Mouse (Mus musculus) heart, postnatal 10 days (tissue): ENCODE results near the gene Srrm3. TPM values are rescaled to one million over a fixed set of nuclear protein-coding genes. Genes with fewer than 3 reads are reported as not detected.

Source experiments
- DNase-seq, 2 experiments: peaks; one replicate each; pipeline ENCODE4 v3.0.0; 2021
- intact Hi-C: fragments of 180-260 bp; cut with DNase I; formaldehyde crosslinking; loops from one replicate; pipeline ENCODE4 v1.15.1; 2025
- total RNA-seq, 2 experiments: library from RNA; stranded (reverse); gene quantifications; 2 replicates each; pipeline ENCODE4 v1.2.3; 2021

Srrm3 gene
- total RNA-seq, 2 experiments from 2014 or later: 0.24 to 0.25 TPM

- DNase-seq: no peak
- intact Hi-C loops: loop anchor here (2.0 to 5.0 kb wide), 3 partner anchors 64 to 160 kb away; partner anchors contain the start of gene Zp3
Measured at GRCm38 (mm10) chr5:135900701-135901100, 94.0 kb downstream of the Srrm3 start.

GRCm38 (mm10) chr5:135901354-135902095, 94.8 kb downstream of the Srrm3 start:
- no peak for DNase-seq
- intact Hi-C loops: loop anchor here (2.0 to 5.0 kb wide), 3 partner anchors 63 to 159 kb away; partner anchors contain the start of gene Zp3

GRCm38 (mm10) chr5:135903058-135903457, 96.4 kb downstream of the Srrm3 start:
- no peak for DNase-seq
- intact Hi-C loops: loop anchor here (5.0 kb wide), 1 partner anchor 79 kb away; the partner anchor contains the start of gene Zp3

- intact Hi-C loops: loop anchor here (1.0 to 5.0 kb wide), 2 partner anchors 32 to 79 kb away; partner anchors contain the start of gene Zp3
- DNase-seq: peak; percentile 95 to 97
Measured at GRCm38 (mm10) chr5:135903551-135904151, 97.0 kb downstream of the Srrm3 start.

- intact Hi-C loops: loop anchor here (1.0 to 5.0 kb wide), 2 partner anchors 31 to 78 kb away; partner anchors contain the start of gene Zp3
- DNase-seq: no peak
Measured at GRCm38 (mm10) chr5:135904259-135904658, 97.6 kb downstream of the Srrm3 start.

DNA sequence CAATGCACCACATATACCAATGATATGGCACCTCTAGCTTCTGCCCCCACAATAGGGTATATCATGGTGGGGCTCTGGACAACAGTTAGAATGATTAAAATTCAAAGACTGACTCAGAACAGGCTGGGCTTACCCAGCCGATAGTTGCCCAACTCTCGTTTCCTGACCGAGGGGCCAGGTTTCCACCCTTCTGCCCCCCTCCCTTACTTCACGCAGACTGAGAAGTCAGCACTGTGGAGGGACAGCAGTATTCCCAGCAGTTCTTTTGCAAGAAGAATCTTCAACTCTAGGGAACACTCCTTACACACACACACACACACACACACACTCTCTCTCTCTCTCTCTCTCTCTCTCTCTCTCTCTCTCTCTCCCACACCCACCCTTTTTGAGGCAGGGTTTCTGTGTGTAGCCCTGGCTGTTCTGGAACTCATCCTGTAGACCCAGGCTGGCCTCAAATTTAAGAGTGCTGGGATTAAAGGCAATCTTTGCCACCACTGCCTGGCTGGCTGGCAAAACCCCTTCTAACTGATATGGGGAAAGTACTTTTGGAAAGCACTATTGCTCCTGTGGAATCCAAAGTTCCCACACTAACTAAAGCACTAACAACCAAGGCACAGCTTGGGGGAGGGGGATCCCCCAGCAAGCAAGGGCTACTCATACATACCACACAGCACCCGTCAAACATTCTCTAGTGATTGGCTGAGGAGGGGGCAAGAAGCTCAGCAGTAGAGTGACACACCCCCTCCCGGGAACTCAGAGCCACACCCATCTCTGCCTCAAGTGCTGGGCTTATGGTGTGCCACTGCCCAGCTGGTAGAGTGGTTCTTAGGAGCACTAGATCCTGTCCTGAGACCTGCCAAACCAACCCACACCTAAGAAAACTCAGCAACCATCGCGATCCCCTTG, 98.9 kb downstream of the Srrm3 start:
- DNase-seq: no peak
- intact Hi-C loops: no loop called here

- DNase-seq: no peak
- intact Hi-C loops: no loop called here
Measured at GRCm38 (mm10) chr5:135906846-135907245, 100.2 kb downstream of the Srrm3 start.

GRCm38 (mm10) chr5:135907256-135907655, 100.6 kb downstream of the Srrm3 start:
- intact Hi-C loops: no loop called here
- DNase-seq: peak; percentile 85 to 89

GRCm38 (mm10) chr5:135908185-135908584, 101.5 kb downstream of the Srrm3 start:
- intact Hi-C loops: no loop called here

GRCm38 (mm10) chr5:135908989-135909388, 102.3 kb downstream of the Srrm3 start:
- intact Hi-C loops: no loop called here
- DNase-seq: no peak

More at GRCm38 (mm10) chr5:135908185-135908584, 101.5 kb downstream of the Srrm3 start:
- no peak for DNase-seq

DNA sequence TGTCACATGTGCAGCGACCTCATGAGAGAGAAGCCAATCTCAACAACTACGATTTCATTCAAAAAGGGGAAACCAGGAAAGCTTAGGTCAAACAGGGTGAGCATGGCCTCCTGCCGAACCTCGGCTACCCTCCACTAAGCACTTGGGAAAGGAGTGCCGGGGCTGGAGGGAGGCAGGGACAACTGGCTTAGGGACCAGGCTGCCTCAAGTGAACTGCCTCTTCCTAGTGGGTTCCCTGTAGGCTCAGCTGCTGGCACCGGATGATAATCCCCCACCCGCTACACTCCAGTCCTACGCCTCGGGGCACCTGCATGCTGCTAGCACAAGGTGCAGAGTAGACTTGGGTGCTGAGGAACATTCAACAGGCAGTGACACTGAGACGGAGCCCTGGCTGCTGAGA, 103.0 kb downstream of the Srrm3 start:
- peak; percentile 60 to 68 for DNase-seq
- intact Hi-C loops: no loop called here

DNA sequence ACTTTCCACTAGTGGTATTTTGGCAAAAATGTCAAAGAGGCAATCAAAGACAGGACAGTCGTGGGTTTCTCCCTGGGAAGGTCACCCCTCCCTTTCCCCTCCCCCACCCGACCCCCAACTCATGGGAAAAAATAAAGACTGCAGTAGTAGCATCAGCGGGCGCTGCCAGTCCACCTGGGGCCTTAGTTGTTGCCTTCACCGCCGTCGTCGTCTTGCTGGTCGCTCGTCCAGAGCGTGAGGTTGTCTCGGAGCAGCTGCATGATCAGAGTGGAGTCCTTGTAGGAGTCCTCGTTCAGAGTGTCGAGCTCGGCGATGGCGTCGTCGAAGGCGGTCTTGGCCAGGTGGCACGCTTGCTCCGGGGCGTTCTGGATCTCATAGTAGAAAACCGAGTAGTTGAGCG, 104.1 kb downstream of the Srrm3 start:
- intact Hi-C loops: no loop called here

GRCm38 (mm10) chr5:135911633-135912220, 105.0 kb downstream of the Srrm3 start:
- intact Hi-C loops: loop anchor here (2.0 kb wide), 1 partner anchor 45 kb away; no protein-coding TSS in a partner anchor
- DNase-seq: no peak

More for the DNA sequence above, 104.1 kb downstream of the Srrm3 start:
- no peak for DNase-seq

DNA sequence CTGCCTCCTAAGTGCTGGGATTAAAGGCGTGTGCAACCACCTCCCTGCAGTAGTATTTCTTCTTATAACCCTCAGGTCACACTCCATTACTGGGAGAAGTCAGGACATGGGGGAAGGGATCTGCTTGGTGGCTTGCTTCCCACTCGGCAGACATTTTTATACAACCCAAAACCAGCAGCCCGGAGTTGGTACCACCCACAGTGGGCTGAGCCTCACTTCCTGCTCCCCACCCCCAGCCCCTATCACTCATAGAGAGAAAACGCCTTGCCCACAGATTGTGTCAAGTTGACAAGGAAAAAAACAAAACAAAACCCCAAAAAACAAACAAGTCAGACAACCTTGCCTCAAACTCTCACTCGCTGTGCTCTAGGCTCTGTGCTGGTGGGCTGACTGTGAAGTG, 106.5 kb downstream of the Srrm3 start:
- DNase-seq: no peak

GRCm38 (mm10) chr5:135914156-135914555, 107.5 kb downstream of the Srrm3 start:
- intact Hi-C loops: no loop called here
- peak; percentile 83 to 89 for DNase-seq

More for the DNA sequence above, 106.5 kb downstream of the Srrm3 start:
- intact Hi-C loops: loop anchor here (2.0 kb wide), 1 partner anchor 44 kb away; no protein-coding TSS in a partner anchor

DNA sequence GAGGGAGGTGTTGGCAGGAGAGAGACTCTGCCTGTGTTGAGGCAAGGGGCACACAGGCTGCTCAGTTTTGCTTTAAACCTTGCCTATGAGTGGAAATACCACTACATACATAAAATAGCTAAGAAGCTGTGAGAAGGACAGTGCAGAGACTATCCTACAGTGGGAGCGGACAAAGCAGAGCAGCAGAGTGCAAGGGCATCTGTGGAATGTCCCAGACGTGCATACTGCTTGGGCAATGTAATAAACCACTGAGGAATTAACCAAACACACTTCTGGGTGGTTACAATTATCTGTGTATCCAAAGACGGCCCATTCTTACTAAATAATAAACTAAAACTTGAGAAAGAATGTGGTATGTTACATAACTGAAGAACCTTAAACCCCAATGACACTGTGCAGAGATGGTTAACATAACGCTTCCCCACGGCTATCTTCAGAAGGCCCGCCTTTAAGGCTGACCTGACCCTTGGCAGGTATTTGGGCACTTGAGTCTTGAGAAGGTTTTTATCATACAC, 109.4 kb downstream of the Srrm3 start:
- DNase-seq: no peak
- intact Hi-C loops: no loop called here

DNA sequence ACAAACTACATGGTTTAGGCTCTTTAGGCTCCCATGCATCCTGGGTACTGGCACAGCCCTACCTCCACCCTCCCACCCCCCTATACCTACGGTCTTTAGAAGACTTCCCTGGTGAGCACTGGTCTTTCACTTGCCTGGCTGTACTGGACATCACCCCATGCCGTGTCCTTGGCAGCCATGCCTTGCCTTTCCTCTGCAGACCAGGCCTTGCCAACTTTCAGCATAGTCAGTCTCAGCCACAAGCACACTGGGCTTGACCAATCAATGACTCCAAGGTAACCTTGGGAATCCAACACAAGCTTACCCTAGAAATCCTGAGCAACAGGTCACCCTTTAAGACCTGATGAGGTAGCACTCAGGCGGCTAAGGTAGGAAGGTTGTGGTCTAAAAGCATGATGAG, 109.9 kb downstream of the Srrm3 start:
- no peak for DNase-seq
- intact Hi-C loops: no loop called here

DNA sequence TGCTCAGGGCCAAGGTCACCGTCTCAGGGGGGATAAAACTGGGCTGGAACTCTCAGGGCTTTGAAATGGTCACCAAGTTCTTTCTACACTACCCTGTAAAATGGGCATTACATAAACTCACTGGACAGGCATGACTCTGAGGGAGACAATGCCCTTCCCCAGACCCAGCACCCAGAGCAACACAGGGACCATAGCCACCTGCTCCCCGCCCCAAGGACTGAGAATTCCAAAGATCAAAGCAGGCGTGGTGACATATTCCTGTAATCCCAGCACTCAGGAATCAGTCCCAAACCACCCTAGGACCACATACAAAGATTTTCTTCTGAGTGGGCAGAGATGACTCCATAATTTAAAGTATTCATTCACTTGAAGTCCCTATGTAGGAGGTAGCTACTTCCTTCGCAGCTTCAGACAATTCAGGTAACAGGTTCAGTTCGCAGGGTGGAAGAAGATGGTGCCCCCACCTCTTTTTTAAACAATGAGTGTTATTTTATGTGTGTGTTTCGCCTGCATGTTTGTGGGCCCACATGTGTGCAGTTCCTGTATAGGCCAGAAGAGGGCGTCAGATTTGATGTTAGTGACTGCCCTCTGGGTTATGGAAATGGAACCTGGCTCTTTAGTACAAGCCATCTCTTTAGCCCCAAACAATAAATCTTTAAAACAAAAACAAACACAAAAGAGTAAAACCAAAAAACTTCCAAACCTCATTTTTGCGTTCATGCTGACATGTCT, 110.8 kb downstream of the Srrm3 start:
- no peak for DNase-seq
- intact Hi-C loops: no loop called here

DNA sequence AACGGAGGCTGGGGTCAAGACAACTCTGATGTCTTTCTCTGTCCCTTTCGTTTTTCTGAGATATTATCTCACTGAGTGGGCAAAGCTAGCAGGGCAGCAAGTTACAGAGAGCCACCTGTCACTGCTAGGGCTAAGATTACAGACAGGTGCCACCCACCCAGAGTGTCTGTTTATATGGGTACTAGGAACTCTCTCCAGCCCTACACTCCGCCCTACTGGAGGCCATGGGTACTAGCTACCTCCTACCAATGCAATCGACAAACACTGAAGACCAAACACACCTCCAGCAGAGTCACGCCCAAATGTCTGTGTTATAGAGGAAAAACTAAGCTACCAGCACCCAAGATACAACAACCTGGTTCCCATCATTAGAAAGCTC, 111.4 kb downstream of the Srrm3 start:
- no peak for DNase-seq
- intact Hi-C loops: no loop called here
